Mouse (Mus musculus) gonadal fat pad, adult 2 months (tissue): ENCODE results near the gene Trim29. TPM values are rescaled to one million over a fixed set of nuclear protein-coding genes. Genes with fewer than 3 reads are reported as not detected.

ENCODE experiments used
- DNase-seq: peaks from one replicate; pipeline ENCODE4 v3.0.0-alpha.2; 2012; ENCODE audit warnings: low read depth
- polyA plus RNA-seq: library from polyadenylated mRNA; depleted of rRNA; stranded (reverse); fragments of >200 nt; gene quantifications from 2 replicates; pipeline ENCODE4 v1.2.3, GENCODE M21; 2012; rRNA removed

The Trim29 gene
- polyA plus RNA-seq, 1 experiment = 8.9 TPM

- no peak for DNase-seq
Measured at GRCm38 (mm10) chr9:43384400-43384799, 73.8 kb downstream of the Trim29 start.

Other genes starting within 250 kb of the Trim29 start
- 34.7 and 39.2 TPM in 2 replicates for gene Arhgef12, start 203.6 kb upstream of the Trim29 start, polyA plus RNA-seq
- 3.3 and 3.6 TPM in 2 replicates for gene Tmem136, start 194.3 kb upstream of the Trim29 start, polyA plus RNA-seq
- 0.15 TPM in 2 replicates for gene Pou2f3, start 100.5 kb upstream of the Trim29 start, polyA plus RNA-seq
- gene Oaf, start 70.9 kb upstream of the Trim29 start, polyA plus RNA-seq = 36.8 and 40.7 TPM in 2 replicates